Mouse (Mus musculus) embryonic fibroblast, embryonic 13.5 days (primary cell): ENCODE data around the gene Scin.

Experiments
- CTCF ChIP-seq: IDR thresholded peaks from 2 replicates; pipeline ENCODE4 v1.5.1; 2011; ENCODE audit warnings: mild to moderate bottlenecking, control low read depth, low read length, moderate library complexity, borderline replicate concordance; ENCODE audit not compliant: insufficient read depth
- POLR2A ChIP-seq: IDR thresholded peaks from 2 replicates; pipeline ENCODE4 v1.6.1; 2011; ENCODE audit warnings: low read depth, mild to moderate bottlenecking, control low read depth, low read length, moderate library complexity

DNA sequence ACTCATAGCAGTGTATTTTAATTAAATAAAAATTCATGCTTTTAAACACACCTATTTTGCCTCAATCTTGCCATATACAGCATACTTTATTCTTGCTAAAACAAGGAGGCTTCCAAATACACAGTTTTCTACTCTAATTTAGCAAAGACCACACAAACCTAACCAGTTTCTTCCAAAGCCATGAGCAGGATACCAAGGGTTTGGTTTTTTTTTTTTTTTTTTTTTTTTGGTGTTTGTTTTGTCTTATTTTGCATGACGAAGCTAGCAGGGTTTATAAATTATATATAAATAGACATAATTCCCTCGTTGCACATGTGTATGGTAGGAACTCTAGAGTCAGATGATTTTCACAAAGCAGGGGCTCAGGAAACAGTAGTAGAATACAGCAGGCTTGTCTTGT, 42.1 kb upstream of the Scin start:
- no peak for TF ChIP-seq POLR2A
- TF ChIP-seq CTCF = no peak
